Mouse (Mus musculus) adrenal gland, adult 18-20 months (tissue): ENCODE results near the gene Kat5. TPM values are rescaled to one million over a fixed set of nuclear protein-coding genes. Genes with fewer than 3 reads are reported as not detected.

Experiments
- DNase-seq, 2 experiments: peaks; one replicate each; pipeline ENCODE4 v3.0.0; 2021 to 2022; ENCODE audit warnings: low spot score in 2 of 2
- total RNA-seq, 2 experiments: library from RNA; stranded (reverse); gene quantifications; 1 replicate in 1 of 2; 2 replicates in 1 of 2; pipeline ENCODE4 v1.2.3; 2021

Gene Kat5
- total RNA-seq, 2 experiments from 2014 or later: 67.8 to 69.3 TPM

GRCm38 (mm10) chr19:5575336-5575735, 34.7 kb downstream of the Kat5 start:
- no peak for DNase-seq

DNA sequence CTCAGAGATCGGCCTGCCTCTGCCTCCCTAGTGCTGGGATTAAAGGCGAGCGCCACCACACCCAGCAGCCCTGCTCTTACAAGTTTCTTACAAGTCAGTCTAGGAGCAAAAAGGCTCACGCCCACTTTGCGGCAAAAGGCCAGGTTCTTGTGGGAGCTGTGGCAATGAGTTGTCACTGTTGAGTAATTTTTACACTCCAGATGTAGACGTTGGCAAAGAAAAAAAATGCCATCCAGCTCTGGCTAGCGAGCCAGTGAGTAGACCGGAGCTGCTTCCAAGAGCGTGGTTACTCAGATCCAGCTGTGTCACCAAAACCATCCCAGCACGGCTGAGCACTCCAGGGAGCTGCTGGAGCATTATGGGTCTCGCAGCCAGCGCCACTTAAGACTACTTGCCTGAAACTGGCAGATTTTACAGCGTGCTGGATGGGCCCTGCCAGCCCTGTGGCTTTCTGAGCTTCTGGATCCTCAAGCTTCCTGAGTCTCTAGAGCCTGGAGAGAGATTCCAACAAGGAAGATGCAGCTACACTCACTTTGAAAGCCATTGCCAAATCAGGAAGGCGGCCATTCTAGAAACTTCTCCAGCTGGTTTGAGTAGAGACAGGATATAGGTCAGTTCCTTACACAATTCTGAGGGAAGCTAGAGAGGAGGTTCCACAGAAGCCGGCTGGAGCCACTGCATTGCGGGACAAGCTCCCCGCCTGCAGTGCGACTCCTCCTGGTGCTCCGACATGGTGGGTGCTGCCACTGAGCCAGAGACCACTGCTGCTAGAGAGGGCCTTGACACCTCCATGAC, 37.5 kb downstream of the Kat5 start:
- peak; percentile 43 to 49 for DNase-seq

DNA sequence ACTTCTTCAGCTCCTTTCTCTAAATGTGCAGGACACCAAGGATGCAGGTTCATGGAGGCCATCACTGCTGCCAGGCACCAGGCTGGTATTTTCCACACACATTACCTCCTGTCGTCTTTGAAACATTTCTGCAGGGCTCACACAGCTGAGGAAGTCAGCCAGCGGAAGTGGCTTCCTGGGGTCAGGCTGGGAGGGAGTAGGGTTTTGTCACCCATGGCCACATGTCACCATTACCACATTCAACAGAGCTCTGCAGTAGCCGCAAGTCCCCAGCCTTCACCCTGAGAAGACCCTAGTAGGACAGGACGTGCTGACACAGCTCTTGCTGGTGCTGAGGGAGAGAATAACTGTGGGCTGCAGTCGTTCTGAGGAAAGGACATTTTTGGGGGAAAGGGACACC, 38.2 kb downstream of the Kat5 start:
- peak in 1 of 2 experiments; percentile 30 for DNase-seq

DNA sequence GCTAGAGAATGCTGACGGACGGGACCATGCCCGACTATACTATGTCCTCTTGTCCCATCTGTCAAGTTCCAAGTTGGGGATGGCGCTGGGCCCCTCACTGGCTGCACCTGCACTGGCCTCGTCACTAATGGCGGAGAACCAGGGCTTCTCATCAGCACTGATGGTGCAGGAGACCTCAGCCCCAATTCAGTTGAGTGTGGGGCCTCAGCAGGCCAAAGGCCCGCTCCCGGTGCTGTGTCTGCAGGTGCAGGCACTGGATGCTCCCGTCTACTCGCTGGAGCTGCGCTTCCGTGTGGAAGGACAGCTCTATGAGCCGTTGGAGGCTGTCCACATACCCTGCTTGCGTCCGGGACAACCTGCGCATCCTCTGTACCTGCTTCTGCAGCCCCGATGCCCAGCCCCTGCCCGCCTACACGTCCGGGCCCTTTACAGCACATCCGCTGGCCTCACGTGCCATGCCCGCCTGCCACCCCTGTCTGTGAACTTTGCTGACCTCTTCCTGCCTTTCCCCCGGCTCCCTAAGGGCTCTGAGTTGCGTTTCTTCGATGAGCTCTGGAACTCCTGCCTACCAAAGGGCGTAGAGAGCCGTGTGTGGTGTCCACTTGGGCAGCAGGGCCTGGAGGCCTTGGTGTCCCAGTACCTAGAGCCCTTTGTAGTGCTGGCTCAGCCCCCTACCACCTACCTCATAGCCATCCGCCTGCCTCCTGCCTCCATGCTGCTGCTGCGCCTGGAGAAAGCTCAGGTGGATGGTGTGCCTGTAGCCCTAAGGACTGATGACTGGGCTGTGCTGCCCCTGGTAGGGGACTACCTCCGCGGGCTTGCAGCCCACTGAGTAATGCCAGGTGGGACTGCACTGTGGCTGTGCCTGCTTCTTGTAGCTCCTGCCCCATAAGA, 39.4 kb downstream of the Kat5 start:
- no peak for DNase-seq

- no peak for DNase-seq
Observed at GRCm38 (mm10) chr19:5569521-5569920, 40.5 kb downstream of the Kat5 start.

DNA sequence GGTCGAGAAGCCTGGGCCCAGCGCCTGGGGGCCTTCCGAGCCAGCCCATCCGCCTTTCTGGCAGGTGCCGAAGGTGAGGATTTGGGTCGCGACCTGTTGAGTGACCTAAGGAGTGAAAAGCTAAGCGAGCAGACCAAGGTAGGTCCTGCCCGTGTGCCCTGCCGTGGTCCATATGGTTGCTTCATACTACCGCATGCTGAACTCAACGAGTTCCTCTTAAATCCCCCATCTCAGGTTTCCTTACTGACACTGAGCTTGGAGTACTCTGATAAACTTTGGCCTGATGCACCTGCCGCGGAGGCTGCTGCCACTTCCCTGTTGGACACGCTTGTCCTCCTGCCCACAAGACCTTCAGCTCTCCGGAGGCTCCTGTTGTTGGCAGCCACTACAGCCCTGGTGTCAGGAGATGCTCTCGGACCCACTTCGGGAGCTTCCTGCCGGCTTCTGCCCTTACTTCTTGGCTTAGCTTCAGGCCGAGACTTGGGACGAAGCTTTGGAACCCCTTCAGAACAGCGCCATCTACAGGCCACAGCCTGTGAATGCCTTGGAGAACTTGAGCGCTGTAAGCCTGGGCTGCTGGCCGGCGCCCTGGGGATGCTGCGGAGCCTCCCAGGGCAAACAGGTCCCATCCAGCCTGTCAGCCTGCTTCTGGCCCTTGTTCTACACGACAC, 41.4 kb downstream of the Kat5 start:
- DNase-seq: peak; percentile 80 to 82

GRCm38 (mm10) chr19:5567534-5568469, 42.2 kb downstream of the Kat5 start, which contains the start of gene Ap5b1:
TSS of gene Ap5b1 (plus strand) at chr19:5568025.
- peak; percentile 91 to 94 for DNase-seq

DNA sequence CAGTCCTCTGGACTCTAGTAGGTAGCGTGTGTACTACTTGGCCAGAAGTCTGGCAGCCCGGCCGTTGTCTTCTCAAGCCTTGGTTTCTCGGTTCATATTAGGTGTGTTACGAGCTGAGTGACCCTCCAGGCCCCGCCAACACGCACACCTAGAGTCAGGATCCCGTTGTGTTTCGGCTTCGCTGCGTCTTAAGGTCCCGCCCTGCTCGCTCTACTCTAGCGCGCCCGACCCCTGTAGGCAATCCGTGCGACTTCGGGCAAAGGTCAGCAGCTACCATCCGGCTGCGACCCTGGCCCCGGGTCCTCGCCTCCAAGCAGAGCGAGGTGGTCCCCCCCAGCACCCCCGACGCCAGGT, 42.9 kb downstream of the Kat5 start:
- no peak for DNase-seq

GRCm38 (mm10) chr19:5566316-5566715, 43.7 kb downstream of the Kat5 start:
- DNase-seq: no peak

- DNase-seq: no peak
Observed at GRCm38 (mm10) chr19:5562776-5563175, 47.3 kb downstream of the Kat5 start.

DNA sequence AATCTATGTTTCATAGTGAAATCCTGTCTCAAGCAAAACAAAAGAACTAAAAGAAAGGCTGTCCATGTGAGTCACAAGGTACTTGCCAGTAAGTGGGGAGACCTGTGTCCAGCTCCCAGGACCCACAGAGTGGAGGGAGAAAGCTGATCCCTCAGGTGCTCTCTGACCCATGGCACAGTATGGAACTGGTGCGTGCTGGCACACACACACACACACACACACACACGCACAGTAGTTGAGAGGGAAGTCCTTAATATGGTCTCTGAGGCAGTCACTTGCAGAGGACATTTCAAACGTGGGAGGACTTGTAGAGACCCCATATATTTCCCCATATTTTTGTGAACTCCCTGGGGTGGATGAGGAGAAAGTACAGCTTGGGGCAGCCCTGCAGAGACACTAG, 48.2 kb downstream of the Kat5 start:
- DNase-seq: no peak

GRCm38 (mm10) chr19:5561252-5561790, 48.7 kb downstream of the Kat5 start:
- DNase-seq: no peak

- DNase-seq: peak in 1 of 2 experiments; percentile 30
Observed at GRCm38 (mm10) chr19:5560457-5561041, 49.5 kb downstream of the Kat5 start, which contains the start of gene Ovol1. TSS of gene Ovol1 (minus strand) at chr19:5560646.

DNA sequence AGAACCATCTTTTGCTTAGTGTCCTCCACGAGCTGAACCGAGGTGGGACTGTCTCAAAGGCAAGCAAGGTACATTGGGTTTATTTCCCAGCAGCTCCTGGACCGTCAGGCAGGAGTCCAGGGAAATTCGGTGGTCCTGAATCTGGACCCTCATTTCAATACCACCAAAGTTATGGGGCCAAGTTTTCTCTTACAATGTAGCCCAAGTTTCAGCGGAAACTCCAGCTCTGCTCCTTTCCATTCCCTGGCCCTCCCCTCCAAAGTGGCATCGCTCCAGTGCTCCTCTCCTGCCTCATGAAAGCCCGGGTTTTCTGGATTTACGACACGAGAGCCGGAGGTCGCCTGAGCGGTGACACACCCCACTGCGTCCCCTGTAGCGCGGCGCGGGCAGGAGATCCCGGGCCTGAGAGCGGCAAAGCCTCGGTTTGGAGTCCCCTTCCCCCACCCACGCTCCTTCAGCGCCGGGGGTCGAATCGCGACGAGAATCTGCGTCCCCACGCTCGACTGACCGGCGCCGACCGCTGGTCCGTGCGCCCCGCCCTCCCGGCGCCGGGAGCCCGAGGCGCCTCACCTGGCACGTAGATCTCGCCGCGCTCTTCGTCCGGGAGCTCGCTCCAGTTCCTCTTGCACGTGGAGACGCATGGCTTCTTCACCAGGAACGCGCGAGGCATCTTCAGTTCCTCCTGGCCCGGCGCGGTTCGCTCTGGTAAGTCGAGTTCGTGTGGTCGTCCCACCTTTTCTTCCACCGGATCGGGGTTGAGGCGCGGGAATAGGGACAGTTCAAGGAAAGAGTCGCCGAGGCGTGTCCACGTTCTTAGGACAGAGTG, 50.2 kb downstream of the Kat5 start:
- DNase-seq: no peak

DNA sequence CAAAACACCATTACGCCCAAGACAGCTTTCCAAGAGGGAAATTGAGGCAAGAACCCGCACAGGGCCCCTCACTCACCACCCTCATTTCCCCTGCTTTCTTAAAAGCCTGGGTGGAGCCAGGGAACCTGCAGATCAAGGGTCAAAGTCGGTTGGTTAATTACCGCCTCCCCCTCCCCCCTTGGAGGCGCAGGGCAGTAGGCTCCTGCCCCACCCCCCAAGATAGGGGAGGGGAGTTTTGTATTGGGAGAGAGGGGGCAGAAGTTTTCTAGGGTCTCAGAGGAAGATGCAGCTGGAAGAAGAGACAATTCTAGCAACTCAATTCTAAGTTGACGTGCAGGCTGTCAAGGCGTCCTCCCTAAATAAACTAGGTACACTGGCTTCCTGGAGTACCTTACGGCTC, 50.8 kb downstream of the Kat5 start:
- no peak for DNase-seq

- DNase-seq: no peak
Observed at GRCm38 (mm10) chr19:5558770-5559169, 51.3 kb downstream of the Kat5 start.

- DNase-seq: no peak
Observed at GRCm38 (mm10) chr19:5558169-5558568, 51.9 kb downstream of the Kat5 start.

GRCm38 (mm10) chr19:5554212-5554611, 55.8 kb downstream of the Kat5 start:
- no peak for DNase-seq

DNA sequence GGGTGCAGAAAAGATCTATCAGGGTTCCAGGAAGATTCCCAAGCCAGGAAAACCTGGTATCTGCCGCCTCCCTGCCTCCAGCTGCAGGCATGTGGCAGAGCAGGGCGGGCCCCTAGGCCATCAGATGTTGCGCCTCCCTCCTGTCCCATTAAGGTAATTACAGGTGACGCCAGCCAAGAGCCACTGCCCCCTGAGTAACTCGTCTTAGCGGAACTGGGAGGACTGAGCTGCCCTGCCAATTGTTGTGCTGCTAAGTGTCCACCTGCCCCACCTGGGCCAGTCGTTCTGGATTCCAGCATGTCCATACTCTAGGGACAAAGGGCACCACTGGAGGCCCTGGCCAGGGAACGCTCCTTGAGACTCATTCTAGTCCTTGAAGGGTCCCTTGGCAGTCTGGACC, 56.2 kb downstream of the Kat5 start:
- DNase-seq: no peak
